Mouse (Mus musculus): ENCODE measurements at regions not wholly inside any gene's neighbourhood (a gene's known extent, or its start where the extent isn't known, plus 50 kb on each side); places are given as distances from the start of the nearest gene placed in this dataset.

- Histone ChIP-seq H3K4me1 (ENCODE audit: control insufficient read depth in 1 of 2, insufficient read depth in 2 of 2, low read length in 2 of 2) (no peaks in the 10 kb centered on the region), H3K27me3 (ENCODE audit: control insufficient read depth in 1 of 2, insufficient read depth in 2 of 2, low read length in 2 of 2) (no peaks in the 10 kb centered on the region; a peak in 1 of 4 replicates), H3K4me3 (ENCODE audit: control insufficient read depth in 1 of 2, insufficient read depth in 1 of 2, low read depth in 2 of 2, low read length in 2 of 2) (no peak overlapping the region), H3K79me2 (ENCODE audit: control insufficient read depth, insufficient read depth, low read length, poor library complexity) (no peaks in the 10 kb centered on the region), H3K36me3 (ENCODE audit: control insufficient read depth in 1 of 2, insufficient read depth in 2 of 2, low read length in 2 of 2) (no peaks in the 10 kb centered on the region), H3K27ac (ENCODE audit: control insufficient read depth, low read depth, low read length) (no peak overlapping the region), H3K9ac (ENCODE audit: control insufficient read depth, low read depth, low read length, poor library complexity, severe bottlenecking) (no peak overlapping the region), H3K9me3 (replicated peaks; ENCODE audit: insufficient read depth, low read length) (no peaks in the 10 kb centered on the region)
- TF ChIP-seq TAL1 (IDR thresholded peaks at IDR 0.05; ENCODE audit: low read length) (no peak), EP300 (IDR thresholded peaks at IDR 0.05; ENCODE audit: low read depth in 1 of 2, low read length in 2 of 2) (no peak), RAD21 (IDR thresholded peaks at IDR 0.05; ENCODE audit: low read depth, low read length) (no peak), SMC3 (IDR thresholded peaks at IDR 0.05; ENCODE audit: low read depth, low read length) (no peak), MYB (IDR thresholded peaks at IDR 0.05; ENCODE audit: low read depth, low read length) (no peak), MAZ (IDR thresholded peaks at IDR 0.05; ENCODE audit: low read depth, low read length) (no peak)
- no peak for DNase-seq (ENCODE audit: low read depth, low spot score)
These were observed 94.8 kb upstream of the Pja2 start for GRCm38 (mm10) chr17:64426536-64426935.

GRCm38 (mm10) chr17:64439571-64439970 lies 107.9 kb upstream of the Pja2 start:
- TF ChIP-seq TCF12 (IDR thresholded peaks at IDR 0.05; ENCODE audit: low read depth, low read length) (no peak), UBTF (IDR thresholded peaks at IDR 0.05; ENCODE audit: borderline replicate concordance, insufficient read depth, low read depth, low read length) (no peak), JUND (IDR thresholded peaks at IDR 0.05; ENCODE audit: low read depth, low read length) (no peak), EP300 (IDR thresholded peaks at IDR 0.05; ENCODE audit: low read depth in 1 of 2, low read length in 2 of 2) (no peak), ZC3H11A (IDR thresholded peaks at IDR 0.05; ENCODE audit: low read depth, low read length) (no peak), POLR2AphosphoS5 (IDR thresholded peaks at IDR 0.05; ENCODE audit: borderline replicate concordance, low read depth, low read length) (no peak), GATA1 (IDR thresholded peaks at IDR 0.05; ENCODE audit: low read depth, low read length) (no peak), MYC (IDR thresholded peaks at IDR 0.05; ENCODE audit: low read depth, low read length) (no peak), NRF1 (IDR thresholded peaks at IDR 0.05; ENCODE audit: insufficient read depth, low read depth, low read length, poor library complexity, severe bottlenecking) (no peak), POLR2AphosphoS2 (IDR thresholded peaks at IDR 0.05; ENCODE audit: low read length) (no peak), ZMIZ1 (IDR thresholded peaks at IDR 0.05; ENCODE audit: low read depth, low read length) (no peak)
- Histone ChIP-seq H3K4me1 (ENCODE audit: control insufficient read depth in 1 of 2, insufficient read depth in 2 of 2, low read length in 2 of 2) (no peaks in the 10 kb centered on the region), H3K27ac (ENCODE audit: control insufficient read depth, low read depth, low read length) (no peak overlapping the region), H3K9me3 (replicated peaks; ENCODE audit: insufficient read depth, low read length) (no peaks in the 10 kb centered on the region), H3K79me2 (ENCODE audit: control insufficient read depth, insufficient read depth, low read length, poor library complexity) (no peaks in the 10 kb centered on the region), H3K9ac (ENCODE audit: control insufficient read depth, low read depth, low read length, poor library complexity, severe bottlenecking) (no peak overlapping the region), H3K4me3 (ENCODE audit: control insufficient read depth in 1 of 2, insufficient read depth in 1 of 2, low read depth in 2 of 2, low read length in 2 of 2) (no peak overlapping the region), H3K36me3 (ENCODE audit: control insufficient read depth in 1 of 2, insufficient read depth in 2 of 2, low read length in 2 of 2) (no peaks in the 10 kb centered on the region), H3K27me3 (ENCODE audit: control insufficient read depth in 1 of 2, insufficient read depth in 2 of 2, low read length in 2 of 2) (no peaks in the 10 kb centered on the region)
- DNase-seq (ENCODE audit: low read depth, low spot score), result no peak
